Comparison of ENCODE assay signal across 9 mouse cellular contexts in genomic region chr2:30487597-30487996, GRCm38 (mm10). TPM values are rescaled to one million over a fixed set of nuclear protein-coding genes. Genes with fewer than 3 reads are reported as not detected.
DNase-seq lines count a peak whose midpoint lies in the region; ATAC-seq and TF ChIP-seq lines count a peak whose summit lies in the region.
"Had no signal": no experiment of that assay in that cellular context is flagged by ENCODE, and none has a peak within 500 bp of the region (broad histone marks: within the 10 kb centered on the region; RNA-seq: fewer than 3 reads in every experiment).

No protein-coding gene starts in this region.

- intact Hi-C loops in left cerebral cortex, adult 2 months (cut with DNase I) = no loop called here

- WGBS in cerebellum, adult 2 months = 23% methylated on average over 7 of the region's 7 CpGs

- TF ChIP-seq CTCF in left cerebral cortex, adult 2 months (IDR thresholded peaks at IDR 0.05) = no peak
- TF ChIP-seq CTCF in cerebellum, adult 2 months (IDR thresholded peaks at IDR 0.05; ENCODE audit: borderline replicate concordance, insufficient read depth, low read depth, low read length) = no peak

- peak overlapping the region; percentile 24; the same call in 1 of the 2 replicates for H3K27ac ChIP-seq in left cerebral cortex, adult 2 months
- no peak overlapping the region for H3K27ac ChIP-seq in cerebellum, adult 2 months (ENCODE audit: insufficient read depth, low read length)
- H3K27ac ChIP-seq: forebrain, embryonic 15.5 days had no signal

- H3K4me1 ChIP-seq in cerebellum, adult 2 months (ENCODE audit: control insufficient read depth, insufficient read depth, low read length) = no peaks in the 10 kb centered on the region
- H3K4me1 ChIP-seq: forebrain, embryonic 15.5 days had no signal

- no peaks in the 10 kb centered on the region for H3K27me3 ChIP-seq in cerebellum, adult 2 months (ENCODE audit: control insufficient read depth, insufficient read depth, low read length)
- H3K27me3 ChIP-seq: forebrain, embryonic 15.5 days had no signal

- no peak overlapping the region for H3K4me3 ChIP-seq in left cerebral cortex, adult 2 months
- no peak overlapping the region for H3K4me3 ChIP-seq in cerebellum, adult 2 months (replicated peaks; ENCODE audit: insufficient read depth, low read depth, low read length)
- H3K4me3 ChIP-seq: forebrain, embryonic 15.5 days had no signal

- ATAC-seq in megakaryocyte progenitor cell, adult 5-6 weeks (replicated peaks; ENCODE audit: poor library complexity) = peak; percentile 46
- ATAC-seq in megakaryocyte-erythroid progenitor cell, adult 5-6 weeks (replicated peaks; ENCODE audit: low FRiP score, low TSS enrichment, poor library complexity, severe bottlenecking) = no peak
- ATAC-seq: forebrain, embryonic 15.5 days had no signal

- DNase-seq in left cerebral cortex, adult 2 months (ENCODE audit: extremely low spot score in 1 of 2, low spot score in 2 of 2) = peak in 1 of 2 experiments; percentile 25
- DNase-seq in left cerebral cortex, adult 8-10 months (ENCODE audit: low spot score in 2 of 2) = no peak
- DNase-seq in adrenal gland, postnatal 10 days = peak; percentile 61
- peak; percentile 63 for DNase-seq in gastrocnemius, postnatal 25 days
- no peak for DNase-seq in cerebellum, adult 2 months
- no peak for DNase-seq in lung, adult 18-20 months

- TF ChIP-seq POLR2A in cerebellum, adult 2 months (IDR thresholded peaks at IDR 0.05; ENCODE audit: borderline replicate concordance, insufficient read depth, low read length) = no peak

RNA-seq across cellular contexts. Expression of gene Ier5l, which starts 13.6 kb away (rescaled TPM):
- 10 to 100 TPM; 20.9 to 25.3 TPM for total RNA-seq in left cerebral cortex, adult 2 months (2021)
- 10 to 100 TPM; 18.3 to 21.6 (median 19.8) TPM for total RNA-seq in left cerebral cortex, adult 8-10 months (2022)
- 1 to 10 TPM; 5.9 to 8.4 TPM for total RNA-seq in adrenal gland, postnatal 10 days (2021)
- total RNA-seq in gastrocnemius, postnatal 25 days (2021) = 1 to 10 TPM; 2.1 to 2.5 TPM
- 0.07 and 0.12 TPM in 2 replicates for total RNA-seq in megakaryocyte progenitor cell, adult 5-6 weeks (2015)
- total RNA-seq in megakaryocyte progenitor cell, adult 5-6 weeks (2017) = 0.10 and 0.96 TPM in 2 replicates
- 5.1 and 7.5 TPM in 2 replicates for polyA plus RNA-seq in cerebellum, adult 2 months (2012; rRNA removed)
- not detected in 2 replicates for total RNA-seq in megakaryocyte-erythroid progenitor cell, adult 5-6 weeks (2014; fragmentation: Nextera tagmentation)
- total RNA-seq in megakaryocyte-erythroid progenitor cell, adult 5-6 weeks (2017) = 0.56 TPM in 1 of 2 replicates, not detected in the other

Comparison
In these comparisons a context has a peak if more than half of its experiments do, and no peak if none do; other contexts are left out.
1. DNase-seq: peak in adrenal gland, postnatal 10 days (single experiment) and gastrocnemius, postnatal 25 days (single experiment); none in left cerebral cortex, adult 8-10 months (0 of 2), cerebellum, adult 2 months (0 of 2) and lung, adult 18-20 months (0 of 2).